In the genomic region with DNA sequence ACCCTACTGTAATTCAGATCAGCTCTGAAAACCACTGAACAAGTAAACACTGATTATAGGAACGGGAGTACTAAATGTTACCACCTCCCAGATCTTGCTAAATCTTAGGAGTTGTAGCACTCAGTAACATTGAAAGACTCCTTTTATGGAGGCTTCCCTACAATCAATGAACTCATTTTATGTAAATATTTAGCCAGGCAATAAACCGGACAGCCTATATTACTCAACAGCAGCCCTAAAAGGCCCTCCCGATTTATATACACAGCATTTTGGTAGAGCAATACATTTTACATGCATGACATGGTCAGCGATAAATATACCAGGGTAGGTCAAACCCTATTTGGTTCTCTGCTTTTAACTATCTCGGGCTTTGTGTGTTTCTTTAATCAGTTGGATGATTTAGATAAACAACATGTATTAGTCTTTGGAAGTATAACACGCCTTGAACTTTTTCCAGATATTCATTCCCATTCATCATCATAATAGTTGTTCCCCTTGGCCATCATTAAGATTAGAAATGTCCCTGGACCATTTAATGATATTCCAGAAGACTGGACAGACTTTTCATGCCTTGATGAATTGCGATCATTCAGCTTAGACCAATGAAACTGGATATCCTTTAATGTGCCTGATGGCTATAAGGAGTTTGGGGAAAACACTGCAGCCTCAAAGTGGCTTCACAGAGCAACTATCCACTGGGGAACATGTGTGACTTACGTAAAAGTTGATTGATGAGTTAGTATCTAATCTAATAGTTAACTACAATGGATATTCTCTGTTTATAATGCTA, we compare ENCODE assay signal across 30 mouse cellular contexts.
A peak's percentile ranks its signal among the peaks of the same experiment; 100 is the strongest.
DNase-seq lines count a peak whose midpoint lies in the region; ATAC-seq and TF ChIP-seq lines count a peak whose summit lies in the region.
"Had no signal": no experiment of that assay in that cellular context is flagged by ENCODE, and none has a peak within 500 bp of the region (broad histone marks: within the 10 kb centered on the region; RNA-seq: fewer than 3 reads in every experiment).

No protein-coding gene starts in this region.

- H3K4me3 ChIP-seq in kidney, embryonic 14.5 days (ENCODE audit: low read length), result no peak overlapping the region
- H3K4me3 ChIP-seq in lung, embryonic 15.5 days, result no peak overlapping the region
- no peak overlapping the region for H3K4me3 ChIP-seq in stomach, postnatal 0 days (ENCODE audit: low read depth, low read length)
- H3K4me3 ChIP-seq: embryonic facial prominence, embryonic 12.5 days; forebrain, embryonic 10.5 days; forebrain, embryonic 15.5 days; heart, embryonic 12.5 days; hindbrain, embryonic 13.5 days; midbrain, embryonic 12.5 days; myocyte; neural tube, embryonic 12.5 days had no signal

- H3K27ac ChIP-seq in kidney, embryonic 14.5 days (ENCODE audit: low read depth, low read length), result no peak overlapping the region
- peak overlapping the region; percentile 56 for H3K27ac ChIP-seq in lung, embryonic 15.5 days
- peak overlapping the region; percentile 53; the same call in 1 of the 2 replicates for H3K27ac ChIP-seq in stomach, postnatal 0 days (replicated peaks)
- H3K27ac ChIP-seq: embryonic facial prominence, embryonic 12.5 days; forebrain, embryonic 10.5 days; forebrain, embryonic 15.5 days; hindbrain, embryonic 13.5 days; liver, embryonic 14.5 days; midbrain, embryonic 12.5 days; neural tube, embryonic 12.5 days had no signal

- WGBS in kidney, embryonic 14.5 days, result 33% methylated on average over 8 of the region's 8 CpGs
- WGBS in lung, embryonic 15.5 days, result 35% methylated on average over 8 of the region's 8 CpGs
- WGBS in large intestine, adult 2 months, result 29% methylated on average over 8 of the region's 8 CpGs
- 27% methylated on average over 8 of the region's 8 CpGs for WGBS in stomach, postnatal 0 days

- TF ChIP-seq CTCF in stomach, postnatal 0 days (IDR thresholded peaks at IDR 0.05; ENCODE audit: low read depth), result no peak

- no peaks in the 10 kb centered on the region for H3K9me3 ChIP-seq in kidney, embryonic 14.5 days (ENCODE audit: control insufficient read depth, low read length)
- no peaks in the 10 kb centered on the region for H3K9me3 ChIP-seq in lung, embryonic 15.5 days
- H3K9me3 ChIP-seq in stomach, postnatal 0 days (ENCODE audit: control insufficient read depth, low read length), result no peaks in the 10 kb centered on the region
- H3K9me3 ChIP-seq: embryonic facial prominence, embryonic 12.5 days; forebrain, embryonic 10.5 days; forebrain, embryonic 15.5 days; G1E; heart, embryonic 12.5 days; hindbrain, embryonic 13.5 days; midbrain, embryonic 12.5 days; neural tube, embryonic 12.5 days had no signal

- no peaks in the 10 kb centered on the region for H3K4me1 ChIP-seq in kidney, embryonic 14.5 days (ENCODE audit: control insufficient read depth, insufficient read depth, low read length)
- peaks cover 27% of the 10 kb centered on the region for H3K4me1 ChIP-seq in lung, embryonic 15.5 days
- H3K4me1 ChIP-seq in stomach, postnatal 0 days (replicated peaks; ENCODE audit: control insufficient read depth, insufficient read depth), result peaks cover 4% of the 10 kb centered on the region; the same call in 1 of the 2 replicates
- H3K4me1 ChIP-seq: forebrain, embryonic 15.5 days; heart, embryonic 12.5 days; hindbrain, embryonic 13.5 days; midbrain, embryonic 12.5 days; neural tube, embryonic 12.5 days had no signal

- H3K9ac ChIP-seq in kidney, embryonic 14.5 days (ENCODE audit: low read depth, low read length), result no peak overlapping the region
- H3K9ac ChIP-seq in lung, embryonic 15.5 days, result no peak overlapping the region
- H3K9ac ChIP-seq in stomach, postnatal 0 days (ENCODE audit: low read length), result no peak overlapping the region
- H3K9ac ChIP-seq: embryonic facial prominence, embryonic 12.5 days; forebrain, embryonic 15.5 days; heart, embryonic 12.5 days; hindbrain, embryonic 13.5 days; liver, embryonic 14.5 days; midbrain, embryonic 12.5 days; neural tube, embryonic 12.5 days had no signal

- no peak overlapping the region for H3K4me2 ChIP-seq in kidney, embryonic 14.5 days (replicated peaks; ENCODE audit: low read depth, low read length)
- H3K4me2 ChIP-seq in lung, embryonic 15.5 days, result no peak overlapping the region
- no peak overlapping the region for H3K4me2 ChIP-seq in stomach, postnatal 0 days (replicated peaks; ENCODE audit: low read depth)
- H3K4me2 ChIP-seq: embryonic facial prominence, embryonic 12.5 days; forebrain, embryonic 15.5 days; heart, embryonic 12.5 days; hindbrain, embryonic 13.5 days; midbrain, embryonic 12.5 days; neural tube, embryonic 12.5 days had no signal

- no peak for TF ChIP-seq EP300 in stomach, postnatal 0 days (optimal IDR thresholded peaks at IDR 0.05)

- no peaks in the 10 kb centered on the region for H3K36me3 ChIP-seq in kidney, embryonic 14.5 days (ENCODE audit: control insufficient read depth, insufficient read depth, low read length)
- H3K36me3 ChIP-seq in lung, embryonic 15.5 days, result no peaks in the 10 kb centered on the region
- H3K36me3 ChIP-seq in stomach, postnatal 0 days (ENCODE audit: control insufficient read depth, insufficient read depth, low read length), result no peaks in the 10 kb centered on the region
- H3K36me3 ChIP-seq: embryonic facial prominence, embryonic 12.5 days; forebrain, embryonic 10.5 days; forebrain, embryonic 15.5 days; G1E; heart, embryonic 12.5 days; hindbrain, embryonic 13.5 days; midbrain, embryonic 12.5 days; neural tube, embryonic 12.5 days had no signal

- DNase-seq in kidney, postnatal 36 days, result no peak
- no peak for DNase-seq in lung, adult 18-20 months
- DNase-seq in large intestine, adult 2 months (ENCODE audit: low read depth, low spot score), result peak; percentile 55
- DNase-seq in stomach, postnatal 0 days (ENCODE audit: low spot score), result no peak
- no peak for DNase-seq in gastrocnemius, postnatal 4 days (ENCODE audit: low spot score in 2 of 2)
- DNase-seq in spleen, adult 18-20 months, result no peak
- DNase-seq: adrenal gland, adult 8-10 months; cerebellum, adult 9-10 months; embryo, embryonic 11 days; gastrocnemius, postnatal 25 days; heart, adult 18-20 months; heart, postnatal 4 days; kidney, adult 9 months; liver; lung, postnatal 14 days; right cerebral cortex, adult 18-20 months; thymus, adult 18-20 months; thymus, postnatal 25 days had no signal

- no peaks in the 10 kb centered on the region for H3K27me3 ChIP-seq in kidney, embryonic 14.5 days (ENCODE audit: control insufficient read depth, insufficient read depth, low read length)
- H3K27me3 ChIP-seq in lung, embryonic 15.5 days, result no peaks in the 10 kb centered on the region
- no peaks in the 10 kb centered on the region for H3K27me3 ChIP-seq in stomach, postnatal 0 days (ENCODE audit: control insufficient read depth, insufficient read depth, low read length)
- H3K27me3 ChIP-seq: embryonic facial prominence, embryonic 12.5 days; forebrain, embryonic 15.5 days; heart, embryonic 12.5 days; hindbrain, embryonic 13.5 days; midbrain, embryonic 12.5 days; neural tube, embryonic 12.5 days had no signal

- peak; percentile 70 for ATAC-seq in kidney, embryonic 14.5 days (ENCODE audit: low FRiP score, low TSS enrichment)
- peak; percentile 88 for ATAC-seq in lung, embryonic 15.5 days (ENCODE audit: borderline replicate concordance, extremely low read depth, low FRiP score, low TSS enrichment)
- ATAC-seq in stomach, postnatal 0 days (ENCODE audit: low FRiP score, low TSS enrichment), result peak; percentile 85
- ATAC-seq: forebrain, embryonic 15.5 days had no signal
